Mouse (Mus musculus) layer of hippocampus, adult 6 months (tissue): ENCODE data around the gene Spem2. TPM values are rescaled to one million over a fixed set of nuclear protein-coding genes. Genes with fewer than 3 reads are reported as not detected.

ENCODE experiments used
- long read RNA-seq, 2 experiments: library from polyadenylated mRNA; unstranded; transcript quantifications; one replicate each; pipeline ENCODE4 v2.0.0; 2019 to 2020
- polyA plus RNA-seq: library from polyadenylated mRNA; unstranded; fragments of <200 nt; fragmentation: Nextera tagmentation; gene quantifications from 2 replicates; pipeline ENCODE4 v1.2.3, GENCODE M21; 2021

Gene Spem2
- not detected in 2 replicates for polyA plus RNA-seq
- long read RNA-seq, experiment 1: 0 reads
- long read RNA-seq, experiment 2: 0 reads

DNA sequence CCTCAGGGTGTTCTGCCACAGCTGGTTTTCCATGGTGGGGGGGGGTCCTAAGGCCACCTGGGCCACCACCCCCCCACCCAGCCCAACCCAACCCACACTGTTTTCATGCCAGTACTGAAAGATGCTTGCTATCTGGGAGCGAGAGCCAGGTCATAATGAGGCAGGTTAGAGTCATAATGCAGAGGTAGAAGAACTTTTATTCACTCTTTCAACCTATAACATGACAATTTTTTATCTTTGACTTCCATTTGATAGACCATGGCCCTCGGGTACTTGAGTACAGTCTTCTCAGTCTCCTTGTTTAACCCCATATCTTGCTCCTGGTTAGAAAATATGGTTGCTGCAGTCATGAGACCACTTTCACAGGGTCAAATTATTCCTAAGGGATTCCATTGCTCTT lies at the start of gene Spem2:
TSS of gene Spem2 (minus strand) at position 101 of the 400 bp plus-strand sequence.

DNA sequence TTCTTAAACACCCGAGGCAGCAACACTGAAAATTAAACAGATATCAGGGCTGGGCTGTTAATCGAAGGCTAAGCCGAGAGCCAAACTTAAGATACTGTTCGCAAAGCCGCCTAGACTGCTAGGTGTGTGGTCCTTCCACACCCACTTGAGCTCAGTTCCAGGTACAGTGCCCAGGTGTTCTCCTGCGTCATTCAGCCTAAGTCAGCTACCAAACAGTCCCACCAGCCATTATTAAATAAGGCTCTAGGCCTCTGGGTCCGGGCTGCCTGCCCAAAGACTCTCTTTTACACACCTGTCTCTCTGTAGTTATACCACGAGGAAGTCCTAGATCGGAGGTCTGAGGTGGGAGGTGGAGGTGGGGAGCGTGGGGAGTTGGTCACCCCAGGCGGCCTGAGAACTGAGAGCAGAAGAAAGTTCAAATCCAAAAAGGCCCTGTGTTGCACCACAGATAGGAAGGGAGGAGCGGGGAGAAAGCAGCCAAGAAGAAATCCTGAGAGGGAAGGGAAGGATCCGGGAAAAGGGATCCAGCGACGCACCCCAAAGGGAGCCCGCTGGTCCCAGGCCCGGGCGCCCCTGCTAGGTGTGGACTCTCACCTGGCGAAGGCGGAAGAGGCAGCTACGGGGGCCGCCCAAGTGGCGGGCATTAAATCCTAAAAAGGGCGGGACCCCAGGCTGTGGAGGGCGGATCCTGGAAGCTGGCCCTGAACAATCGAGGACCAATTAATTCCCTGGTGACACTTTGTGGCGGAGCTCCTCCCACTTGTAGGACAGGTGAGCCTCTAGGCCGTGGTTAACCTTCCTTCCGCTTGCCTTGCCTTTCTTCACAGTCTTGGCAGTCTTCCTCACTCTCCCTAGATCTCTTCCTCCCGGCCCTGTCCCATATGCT lies 40.1 kb upstream of the Spem2 start, which contains the start of gene Tnk1:
TSS of gene Tnk1 (minus strand) at position 618 of the 886 bp plus-strand sequence.

DNA sequence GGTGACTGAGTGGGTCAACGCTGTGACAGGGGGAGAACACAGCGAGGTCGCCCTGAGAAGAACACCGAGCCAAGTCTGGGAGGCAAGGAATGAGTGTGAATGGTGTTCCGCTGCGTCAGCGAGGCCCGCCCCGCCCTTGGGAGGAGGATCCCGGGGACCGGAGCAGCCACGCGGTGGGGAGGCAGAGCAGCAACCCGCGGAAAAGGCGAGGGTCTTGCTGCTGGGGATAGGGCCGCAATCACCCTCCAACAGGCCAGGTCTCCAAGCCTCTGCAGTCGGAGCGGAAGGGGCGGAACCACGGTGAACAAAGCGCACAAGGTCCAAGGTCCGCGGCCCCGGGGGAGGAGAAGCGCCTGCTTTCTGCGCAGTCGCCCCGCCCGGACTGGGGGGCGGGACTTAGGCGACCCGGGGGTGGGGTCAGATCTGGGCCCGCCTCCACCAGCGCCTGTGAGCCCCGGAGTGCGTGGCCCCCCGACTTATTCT lies 28.0 kb upstream of the Spem2 start, which contains the start of gene Plscr3:
TSS of gene Plscr3 (plus strand) at position 179 of the 483 bp plus-strand sequence.

DNA sequence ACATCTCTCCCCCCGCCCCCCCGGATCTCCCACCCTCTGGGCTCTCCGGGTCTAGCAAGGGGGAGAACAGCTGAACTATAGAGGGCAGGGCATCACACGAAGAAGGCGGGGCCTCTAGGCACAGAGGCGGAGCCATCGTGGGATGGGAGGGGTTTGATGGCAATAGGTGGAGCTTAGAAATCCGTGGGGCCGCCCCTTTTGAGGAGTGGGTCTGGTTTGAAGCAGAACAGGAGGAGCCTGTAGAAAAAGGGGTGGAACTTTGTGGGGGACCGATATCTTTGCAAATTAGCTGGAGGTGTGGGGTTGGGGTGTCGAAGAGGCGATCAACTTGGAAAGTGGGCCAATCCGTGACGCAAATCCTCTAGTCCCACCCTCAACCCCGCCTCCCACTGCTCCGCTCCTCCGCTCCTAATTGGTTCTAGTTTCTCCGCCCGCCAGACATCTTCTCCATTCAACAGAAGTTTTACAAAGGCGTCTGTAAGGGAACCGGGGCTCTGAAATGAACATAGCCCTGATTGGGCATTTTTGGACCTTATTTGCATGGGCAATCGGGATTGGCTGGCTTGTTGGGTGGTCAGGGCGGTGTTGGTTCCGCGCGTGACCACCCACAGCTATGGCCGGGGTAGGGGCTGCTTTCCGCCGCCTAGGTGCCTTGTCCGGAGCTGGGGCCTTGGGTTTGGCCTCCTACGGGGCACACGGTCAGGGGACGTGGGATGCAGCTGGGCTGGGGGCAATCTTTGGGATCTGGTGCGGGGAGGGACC lies 19.9 kb upstream of the Spem2 start, which contains the start of gene Tmem256:
TSS of gene Tmem256 (plus strand) at position 563 of the 762 bp plus-strand sequence.

DNA sequence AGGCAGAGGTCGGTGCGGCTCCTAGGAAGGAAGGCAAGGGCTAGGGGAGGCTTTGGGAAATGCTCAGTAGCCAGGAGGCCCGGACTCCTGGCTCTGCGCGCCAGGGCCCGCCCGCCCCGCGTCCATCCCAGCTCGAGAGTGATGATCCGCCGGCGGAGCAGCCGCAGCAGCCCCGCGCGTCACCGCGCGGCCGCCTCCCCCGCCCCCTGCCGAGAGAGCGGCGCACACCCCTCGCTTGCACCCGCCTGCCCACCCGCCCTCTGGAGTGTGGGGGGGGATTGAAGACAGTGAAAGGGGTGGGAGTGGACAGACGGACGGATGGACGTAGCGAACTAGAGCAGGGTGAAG lies 19.3 kb upstream of the Spem2 start, which contains the start of gene Nlgn2:
TSS of gene Nlgn2 (minus strand) at position 181 of the 348 bp plus-strand sequence.

DNA sequence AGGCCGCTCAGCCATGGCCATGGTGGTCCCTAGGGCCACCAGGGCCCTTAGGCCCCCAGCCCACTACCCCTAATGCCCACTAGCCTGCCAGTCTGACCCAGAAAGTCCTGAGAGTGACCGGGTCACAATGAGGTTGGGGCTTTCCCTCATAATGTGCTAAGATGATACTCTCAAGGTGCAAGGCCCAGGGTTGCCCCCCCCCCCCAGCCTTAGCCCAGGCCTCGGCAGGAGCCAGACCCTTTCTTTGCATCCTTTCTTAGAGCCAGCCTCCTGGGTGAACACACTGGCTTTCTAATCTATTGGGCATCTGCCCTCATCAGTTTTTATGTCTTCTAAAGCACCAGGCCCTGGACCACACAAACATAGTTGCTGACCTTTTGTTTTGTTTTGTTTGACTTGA lies 3.8 kb upstream of the Spem2 start, which contains the start of gene Spem1:
TSS of gene Spem1 (minus strand) at position 101 of the 400 bp plus-strand sequence.

DNA sequence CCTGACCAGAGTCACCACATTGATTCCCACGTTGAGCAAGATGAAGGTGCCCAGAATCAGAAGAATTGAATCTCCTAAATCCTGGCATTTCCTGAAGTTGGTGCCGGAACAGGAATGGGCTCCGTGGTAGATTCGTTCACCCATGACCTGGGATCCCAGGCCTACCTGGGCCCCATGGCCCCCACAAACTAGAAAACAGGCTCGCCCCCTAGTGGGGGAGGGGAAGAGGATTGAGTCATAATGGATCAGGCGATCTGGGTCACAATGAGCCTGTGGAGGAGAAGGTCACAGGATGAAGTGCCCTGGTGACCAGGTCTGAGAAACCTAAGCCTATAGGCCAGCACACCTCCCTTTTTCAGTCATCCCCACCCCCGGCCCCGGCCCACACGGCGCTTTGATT lies 3.1 kb downstream of the Spem2 start, which contains the start of gene Gm39566:
TSS of gene Gm39566 (minus strand) at position 144 of the 400 bp plus-strand sequence.

DNA sequence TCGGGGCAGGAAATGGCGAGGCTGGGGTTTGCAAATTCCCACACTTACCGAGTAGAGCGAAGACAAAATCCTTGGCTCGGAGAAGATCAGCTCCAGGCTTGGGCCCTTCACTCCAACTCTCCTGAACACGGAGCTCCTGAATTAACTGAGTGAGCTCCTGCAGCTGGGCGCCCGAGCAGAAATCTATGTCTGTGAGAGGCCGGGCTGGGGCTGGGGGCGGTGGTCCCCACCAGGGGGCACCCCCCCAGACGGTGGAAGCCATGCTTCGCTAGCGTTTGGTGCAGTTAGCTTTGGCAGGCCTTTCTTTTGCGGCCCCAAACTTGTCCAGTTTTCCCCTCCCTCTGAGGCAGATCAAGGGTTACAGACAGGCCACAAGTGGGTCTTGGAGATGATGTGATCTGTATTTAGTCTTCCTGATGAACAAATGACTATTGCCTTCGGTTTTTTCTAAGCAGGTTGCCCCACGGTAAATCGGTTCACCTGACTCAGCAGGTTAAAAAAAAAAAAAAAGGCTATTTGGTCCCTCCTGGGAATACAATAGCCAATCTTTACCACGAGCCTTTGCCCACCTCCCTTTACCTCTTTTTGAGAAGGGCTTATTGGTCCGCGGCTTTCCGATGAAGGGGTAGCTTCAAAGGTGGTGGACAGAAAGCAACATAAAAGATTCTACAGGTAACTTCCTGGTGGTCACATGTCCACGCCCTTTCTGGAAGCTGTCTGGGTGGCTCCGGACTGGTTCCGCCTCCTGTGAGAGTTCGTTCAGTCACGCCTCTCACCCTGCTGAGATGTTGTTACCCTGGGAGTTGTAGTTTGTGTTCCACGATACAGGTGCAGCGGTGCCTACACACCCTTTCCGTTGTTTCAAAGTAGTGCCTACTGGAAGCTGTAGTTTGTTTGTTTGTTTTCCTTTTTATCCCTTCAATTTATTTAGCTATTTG lies 13.0 kb downstream of the Spem2 start, which contains the start of gene Tmem102:
TSS of gene Tmem102 (minus strand) at position 653 of the 938 bp plus-strand sequence.

DNA sequence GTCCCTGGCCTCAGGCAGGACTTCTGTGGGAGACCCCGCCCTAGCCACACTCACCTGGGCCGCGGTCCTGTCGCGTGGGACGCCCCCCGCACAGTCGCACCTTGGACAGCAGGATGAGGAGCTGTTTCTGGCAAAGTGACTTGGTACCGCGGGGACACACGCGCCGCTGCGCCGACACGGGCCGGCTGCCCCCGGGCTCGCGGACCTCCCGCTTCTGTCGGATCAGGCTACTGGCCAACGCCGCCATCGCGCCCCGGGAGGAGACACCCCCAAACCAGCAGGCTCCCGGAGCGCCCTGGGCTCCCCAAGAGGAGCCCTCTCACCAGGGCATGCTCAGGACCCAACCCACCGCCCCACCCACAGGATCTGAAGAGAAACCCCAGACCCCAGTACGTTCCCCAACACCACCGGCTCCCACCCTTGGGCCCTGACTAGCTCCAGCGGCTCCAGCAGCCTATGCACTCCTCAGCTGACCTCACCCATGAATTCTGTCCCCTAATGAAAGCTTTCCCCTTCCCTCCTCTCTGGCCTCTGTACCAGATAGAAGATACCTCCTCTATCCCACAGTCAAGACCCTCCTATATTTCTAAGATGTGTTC lies 16.8 kb downstream of the Spem2 start, which contains the start of gene Fgf11:
TSS of gene Fgf11 (minus strand) at position 479 of the 599 bp plus-strand sequence.

DNA sequence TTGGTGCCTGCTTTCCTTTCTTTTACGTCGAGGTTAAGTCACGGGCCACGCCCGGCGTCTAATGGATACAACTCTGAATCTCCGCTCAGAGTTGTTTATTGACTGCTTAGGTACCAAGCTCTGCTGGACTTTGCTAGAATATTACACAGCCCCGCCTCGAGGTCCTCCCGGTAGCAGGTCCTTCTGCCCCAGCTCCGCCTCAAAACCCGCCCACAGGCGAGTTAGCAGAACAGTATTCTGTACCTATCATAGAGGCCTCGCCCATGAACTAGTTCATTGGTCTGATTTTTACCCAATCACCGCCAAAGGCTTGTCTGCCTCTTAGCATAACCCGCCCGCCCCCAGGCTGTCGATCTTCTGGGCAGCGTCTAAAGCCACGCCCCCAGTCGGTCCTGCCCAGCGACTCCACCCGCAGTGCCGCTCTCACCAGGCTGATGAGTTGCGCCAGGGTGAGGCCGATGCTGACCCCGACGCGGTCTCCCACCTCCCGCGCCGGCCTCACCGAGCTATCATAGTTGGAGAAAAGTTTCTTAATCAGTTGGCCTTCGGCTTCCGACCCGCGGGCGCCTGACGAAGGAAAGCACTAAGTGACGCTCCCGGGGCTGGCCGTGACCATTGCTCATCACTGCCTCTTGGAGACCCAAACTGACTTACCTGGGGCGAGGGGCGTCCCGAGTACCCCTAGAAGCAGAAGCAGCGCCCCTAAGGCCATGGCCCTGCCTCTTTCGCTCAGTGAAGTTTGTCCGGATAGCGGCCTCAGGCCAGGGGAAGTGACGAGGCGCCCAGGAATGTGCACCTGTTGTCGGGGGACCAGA lies 22.9 kb downstream of the Spem2 start, which contains the start of gene Chrnb1:
TSS of gene Chrnb1 (minus strand) at position 776 of the 815 bp plus-strand sequence.

Other genes with a start within 250 kb of the Spem2 start
- gene Wrap53, start 238.2 kb downstream of the Spem2 start, polyA plus RNA-seq: 13.9 and 15.4 TPM in 2 replicates
- gene Trp53, start 238.1 kb downstream of the Spem2 start, polyA plus RNA-seq: 25.8 and 29.0 TPM in 2 replicates
- gene Atp1b2, start 212.5 kb downstream of the Spem2 start, polyA plus RNA-seq: 218 and 255 TPM in 2 replicates
- gene Shbg, start 200.6 kb downstream of the Spem2 start, polyA plus RNA-seq: not detected in 2 replicates
- gene Sat2, start 196.4 kb downstream of the Spem2 start, polyA plus RNA-seq: 18.2 and 18.3 TPM in 2 replicates
- gene Fxr2, start 185.5 kb downstream of the Spem2 start, polyA plus RNA-seq: 6.9 and 7.9 TPM in 2 replicates
- gene Sox15, start 163.2 kb downstream of the Spem2 start, polyA plus RNA-seq: 0.16 TPM in 1 of 2 replicates, not detected in the other
- 94.9 and 96.8 TPM in 2 replicates for gene Mpdu1, start 155.8 kb downstream of the Spem2 start, polyA plus RNA-seq
- gene Cd68, start 152.3 kb downstream of the Spem2 start, polyA plus RNA-seq: 18.4 and 22.2 TPM in 2 replicates
- 177 and 178 TPM in 2 replicates for gene Eif4a1, start 146.0 kb downstream of the Spem2 start, polyA plus RNA-seq
- 14.3 and 15.8 TPM in 2 replicates for gene Senp3, start 136.4 kb downstream of the Spem2 start, polyA plus RNA-seq
- 3.6 and 4.5 TPM in 2 replicates for gene Tnfsf13, start 132.7 kb downstream of the Spem2 start, polyA plus RNA-seq
- 2.8 and 3.4 TPM in 2 replicates for gene Tnfsf12, start 122.6 kb downstream of the Spem2 start, polyA plus RNA-seq
- 1.9 and 2.8 TPM in 2 replicates for gene Tnfsfm13, start 122.4 kb downstream of the Spem2 start, polyA plus RNA-seq
- gene Polr2a, start 59.8 kb downstream of the Spem2 start, polyA plus RNA-seq: 6.6 and 7.7 TPM in 2 replicates
- 0.19 TPM in 1 of 2 replicates, not detected in the other for gene Slc35g3, start 56.5 kb downstream of the Spem2 start, polyA plus RNA-seq
- 4.4 and 5.5 TPM in 2 replicates for gene Zbtb4, start 52.6 kb downstream of the Spem2 start, polyA plus RNA-seq
- gene Chrnb1, start 22.5 kb downstream of the Spem2 start, polyA plus RNA-seq: 0.25 and 0.46 TPM in 2 replicates
- 3.7 and 3.9 TPM in 2 replicates for gene Fgf11, start 16.6 kb downstream of the Spem2 start, polyA plus RNA-seq
- 0.40 and 1.9 TPM in 2 replicates for gene Tmem102, start 12.8 kb downstream of the Spem2 start, polyA plus RNA-seq
- gene Gm39566, start 3.2 kb downstream of the Spem2 start, polyA plus RNA-seq: not detected in 2 replicates
- gene Spem1, start 3.7 kb upstream of the Spem2 start, polyA plus RNA-seq: not detected in 2 replicates
- 10.5 and 10.6 TPM in 2 replicates for gene Nlgn2, start 19.3 kb upstream of the Spem2 start, polyA plus RNA-seq
- 460 and 516 TPM in 2 replicates for gene Tmem256, start 20.0 kb upstream of the Spem2 start, polyA plus RNA-seq
- 5.0 and 5.4 TPM in 2 replicates for gene Plscr3, start 27.9 kb upstream of the Spem2 start, polyA plus RNA-seq
- not detected in 2 replicates for gene Tnk1, start 40.3 kb upstream of the Spem2 start, polyA plus RNA-seq
- gene Tmem95, start 59.6 kb upstream of the Spem2 start, polyA plus RNA-seq: not detected in 2 replicates
- 0.63 and 0.64 TPM in 2 replicates for gene Kctd11, start 62.9 kb upstream of the Spem2 start, polyA plus RNA-seq
- not detected in 2 replicates for gene Acap1, start 77.1 kb upstream of the Spem2 start, polyA plus RNA-seq
- gene 2810408A11Rik, start 82.5 kb upstream of the Spem2 start, polyA plus RNA-seq: 0.24 and 0.34 TPM in 2 replicates
- gene Neurl4, start 82.6 kb upstream of the Spem2 start, polyA plus RNA-seq: 9.8 and 12.3 TPM in 2 replicates
- 20.7 and 21.7 TPM in 2 replicates for gene Gps2, start 95.4 kb upstream of the Spem2 start, polyA plus RNA-seq
- 766 and 767 TPM in 2 replicates for gene Eif5a, start 103.5 kb upstream of the Spem2 start, polyA plus RNA-seq
- gene Ybx2, start 117.3 kb upstream of the Spem2 start, polyA plus RNA-seq: 0.35 TPM in 1 of 2 replicates, not detected in the other
- 0.43 and 0.93 TPM in 2 replicates for gene Slc2a4, start 129.7 kb upstream of the Spem2 start, polyA plus RNA-seq
- not detected in 2 replicates for gene Cldn7, start 146.3 kb upstream of the Spem2 start, polyA plus RNA-seq
- gene Ctdnep1, start 162.7 kb upstream of the Spem2 start, polyA plus RNA-seq: 15.1 and 15.6 TPM in 2 replicates
- gene Elp5, start 164.1 kb upstream of the Spem2 start, polyA plus RNA-seq: 101 and 106 TPM in 2 replicates
- 359 and 408 TPM in 2 replicates for gene Gabarap, start 172.7 kb upstream of the Spem2 start, polyA plus RNA-seq
- 8.8 and 10.5 TPM in 2 replicates for gene Phf23, start 177.3 kb upstream of the Spem2 start, polyA plus RNA-seq
- gene Dvl2, start 182.1 kb upstream of the Spem2 start, polyA plus RNA-seq: 1.4 and 1.7 TPM in 2 replicates
- 61.5 and 64.6 TPM in 2 replicates for gene Acadvl, start 196.9 kb upstream of the Spem2 start, polyA plus RNA-seq
- 64.5 and 70.1 TPM in 2 replicates for gene Dlg4, start 198.5 kb upstream of the Spem2 start, polyA plus RNA-seq
- gene Asgr1, start 235.6 kb upstream of the Spem2 start, polyA plus RNA-seq: 0.48 and 2.2 TPM in 2 replicates